Mouse (Mus musculus) heart, adult 18-20 months (tissue): ENCODE measurements around the gene Prrg1. TPM values are rescaled to one million over a fixed set of nuclear protein-coding genes. Genes with fewer than 3 reads are reported as not detected.
A peak's percentile ranks its signal among the peaks of the same experiment; 100 is the strongest.
"Not testable (repeated sequence)": the region's sequence is repeated elsewhere in the genome, so short reads cannot be mapped to it uniquely, and the experiment has no call there.

Experiments used
- DNase-seq, 2 experiments: peaks; one replicate each; pipeline ENCODE4 v3.0.0; 2021 to 2022; ENCODE audit warnings: mixed read lengths in 1 of 2
- long read RNA-seq, 2 experiments: library from polyadenylated mRNA; stranded (forward); transcript quantifications; one replicate each; pipeline ENCODE4 v2.0.0; 2021
- total RNA-seq, 2 experiments: library from RNA; stranded (reverse); gene quantifications; 2 replicates each; pipeline ENCODE4 v1.2.3; 2021

The Prrg1 gene
- 10 to 100 TPM in 1 of 2 experiments, 1 to 10 TPM in 1; 7.5 to 10.8 TPM for total RNA-seq
- long read RNA-seq, experiment 1, partial matches to known transcripts = 0 of 1 reads
- long read RNA-seq, experiment 1, other reads (novel, unspliced or antisense) = 1 of 1 reads
- long read RNA-seq, experiment 2, partial matches to known transcripts = 0 of 1 reads
- long read RNA-seq, experiment 2, other reads (novel, unspliced or antisense) = 1 of 1 reads

DNA sequence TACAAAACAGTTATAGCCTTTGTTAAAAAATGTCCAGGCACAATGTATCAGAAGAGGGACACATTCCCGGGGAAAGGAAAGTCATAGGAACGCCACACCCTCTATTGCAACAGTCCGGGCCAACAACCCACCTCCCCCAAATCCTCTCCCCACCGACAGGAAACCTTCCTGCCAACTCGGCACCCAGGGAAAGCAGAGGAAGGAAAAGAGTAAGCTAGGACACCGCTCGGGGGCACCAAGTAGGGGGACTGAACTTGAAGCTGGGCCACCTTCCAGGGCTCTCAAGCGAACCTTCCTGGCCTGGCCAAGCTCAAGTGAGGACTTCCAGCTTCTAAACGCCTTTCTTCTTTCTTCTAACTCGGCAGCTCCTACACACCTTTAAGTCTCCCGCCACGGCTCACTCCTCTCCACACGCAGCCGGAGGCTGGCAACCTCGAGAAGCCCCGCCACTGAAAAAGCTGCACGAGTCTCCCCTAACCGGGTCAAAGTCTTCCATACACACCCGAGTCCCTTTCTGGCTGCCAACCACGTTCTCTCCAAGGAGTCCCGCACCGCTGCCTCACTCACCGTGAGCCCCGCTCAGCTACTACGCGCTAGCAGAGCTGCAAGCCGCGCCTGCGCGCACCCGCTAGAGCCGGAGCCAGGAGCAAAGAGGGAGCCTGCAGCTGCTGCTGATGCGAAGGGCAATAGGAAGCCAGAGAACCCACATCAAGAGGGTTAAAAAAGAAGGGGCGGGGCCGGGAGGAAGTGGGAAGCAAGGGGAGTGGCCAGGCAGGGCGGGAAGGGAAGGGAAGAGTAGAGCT, at the start of gene Prrg1:
Gene Prrg1 (minus strand): TSS at position 695 of the 803 bp plus-strand sequence.
- DNase-seq = peak; percentile 78 to 84

DNA sequence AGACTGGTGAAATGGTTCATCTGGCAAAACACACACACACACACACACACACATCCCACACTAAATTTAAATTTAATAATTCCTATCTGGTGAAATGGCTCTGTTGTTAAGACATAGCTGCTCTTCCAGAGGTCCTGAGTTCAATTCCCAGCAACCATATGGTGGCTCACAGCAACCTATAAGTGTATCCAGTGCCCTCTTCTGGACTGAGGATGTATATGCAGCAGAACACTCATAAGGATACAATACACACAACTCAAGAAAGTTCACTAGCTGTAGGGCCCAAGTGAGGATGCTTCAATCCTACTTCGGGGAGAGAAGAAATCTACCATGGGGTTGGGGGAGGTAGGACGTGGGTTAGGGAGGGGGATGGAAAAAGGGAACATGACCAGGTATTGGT, 22.1 kb upstream of the Prrg1 start:
- DNase-seq = no peak

DNA sequence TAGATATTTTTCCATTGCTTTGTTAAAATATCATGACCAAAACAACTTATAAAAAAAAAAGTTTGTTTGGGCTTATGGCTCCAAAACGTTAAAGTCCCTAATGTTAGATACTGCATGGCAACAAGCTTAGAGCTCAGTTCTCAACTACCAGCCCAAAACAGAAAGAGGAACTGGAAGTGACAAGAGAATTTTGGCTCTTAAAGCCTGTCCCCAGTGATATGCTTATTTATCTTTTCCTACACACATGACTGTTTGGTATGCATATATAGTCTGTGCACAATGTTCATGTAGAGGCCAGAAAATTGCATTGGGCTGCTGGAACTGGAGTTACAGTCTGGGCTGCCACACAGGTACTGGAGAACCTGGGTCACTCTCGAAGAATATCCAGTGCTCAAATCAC, 9.4 kb upstream of the Prrg1 start:
- DNase-seq = no peak

DNA sequence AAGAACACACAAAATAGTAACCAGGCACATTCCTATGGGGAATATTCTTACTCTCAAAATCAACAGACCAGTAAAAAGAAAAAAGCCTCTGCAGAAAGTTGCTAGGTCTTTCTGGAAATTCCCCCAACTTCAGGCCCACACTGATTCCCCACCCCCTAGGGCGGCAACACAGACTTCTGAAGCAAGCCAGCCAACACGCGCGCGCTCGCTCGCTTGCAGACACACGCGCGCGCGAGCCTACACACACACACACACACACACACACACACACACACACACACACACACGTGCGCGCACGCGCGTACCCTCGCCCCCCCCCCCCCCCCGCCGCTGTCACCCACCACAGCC, 868 bp downstream of the Prrg1 start:
- DNase-seq = peak; percentile 66 to 67

DNA sequence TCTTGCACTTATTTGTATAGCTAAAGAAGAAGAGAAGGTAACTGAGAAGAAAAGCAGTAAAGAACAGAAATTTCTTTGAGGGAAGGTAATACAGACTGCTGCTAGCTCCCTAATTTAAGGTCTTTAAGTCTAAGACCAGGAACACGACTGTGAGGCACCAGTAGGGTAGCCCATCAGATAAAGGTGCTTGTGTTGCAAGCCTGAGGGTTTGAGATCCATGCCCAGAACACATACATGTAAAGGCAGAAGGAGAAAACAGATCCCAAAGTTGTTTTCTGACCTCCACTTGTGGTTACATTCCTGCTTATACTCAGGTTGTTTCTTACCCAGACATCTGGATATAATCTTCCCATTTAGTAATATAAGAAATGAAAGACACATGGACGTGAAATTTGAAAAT, 20.2 kb downstream of the Prrg1 start:
- DNase-seq = no peak

DNA sequence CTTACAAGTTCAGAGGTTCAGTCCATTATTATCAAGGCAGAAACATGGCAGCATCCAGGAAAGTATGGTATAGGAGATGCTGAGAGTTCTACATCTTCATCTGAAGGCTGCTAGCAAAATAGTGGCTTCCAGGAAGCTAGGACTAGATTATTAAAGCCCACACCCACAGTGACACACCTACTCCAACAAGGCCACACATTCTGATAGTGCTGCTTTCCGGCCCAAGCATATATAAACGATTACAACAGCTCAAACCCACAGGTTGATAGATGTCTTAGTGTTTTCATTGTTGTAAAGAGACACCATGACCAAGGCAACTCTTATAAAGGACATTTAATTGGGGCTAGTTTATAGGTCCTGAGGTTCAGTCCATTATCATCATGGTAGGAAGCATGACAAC, 30.3 kb downstream of the Prrg1 start:
- DNase-seq = no peak

DNA sequence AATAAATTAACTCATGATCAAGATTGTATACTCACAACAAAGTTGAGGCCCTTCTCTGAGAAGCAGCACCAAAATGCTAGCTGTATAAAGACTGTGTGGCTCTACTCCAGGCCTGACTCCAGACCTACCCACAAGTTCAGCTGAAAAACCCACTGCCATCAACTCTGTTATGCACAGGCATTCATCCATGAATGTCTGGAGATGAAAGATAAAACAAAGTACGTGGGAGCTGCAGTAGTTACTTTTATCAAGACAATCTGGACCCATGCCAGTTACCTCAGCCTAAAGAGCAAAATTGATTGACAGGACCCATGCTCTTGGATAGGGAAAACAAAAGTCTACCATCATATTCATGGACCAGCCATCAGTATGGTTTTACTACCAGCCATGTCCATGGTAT, 31.0 kb downstream of the Prrg1 start:
- no peak for DNase-seq

DNA sequence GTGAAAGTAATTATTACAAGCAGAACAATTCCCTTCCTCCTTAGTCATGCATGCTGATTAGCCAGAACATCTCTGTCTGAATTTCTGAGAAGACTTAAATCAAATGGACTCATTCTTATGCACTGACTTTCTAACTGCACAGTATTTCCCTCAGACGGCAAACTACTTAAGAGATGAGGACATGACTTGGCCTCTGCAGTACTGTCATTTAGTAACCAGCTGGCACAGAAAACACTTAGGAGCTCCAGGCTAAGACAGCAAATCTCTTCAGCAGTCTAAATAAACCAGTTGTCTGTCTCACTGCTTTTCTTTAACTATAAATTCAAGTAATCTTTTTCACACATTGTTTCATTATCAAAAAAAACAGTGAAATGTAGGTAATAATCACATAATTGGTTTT, 36.0 kb downstream of the Prrg1 start:
- peak; percentile 19 to 22 for DNase-seq

DNA sequence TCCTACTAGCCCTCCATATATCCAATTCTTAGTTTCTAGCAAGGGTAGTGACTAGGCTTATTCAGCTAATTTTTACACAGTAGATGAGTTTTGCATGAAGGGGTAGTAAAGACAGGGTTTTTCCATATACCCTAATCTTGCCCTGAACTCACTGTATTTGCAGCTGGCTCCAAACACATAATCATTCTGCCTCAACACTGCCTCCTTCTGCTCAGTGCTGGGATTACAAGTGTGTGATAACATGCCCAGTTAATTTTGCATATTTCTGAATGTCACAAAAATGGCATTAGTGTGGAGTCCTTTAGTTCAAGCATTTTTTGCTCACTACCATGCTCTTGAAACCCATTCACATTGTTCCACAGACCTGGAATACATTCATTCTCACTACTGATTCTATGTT, 44.0 kb downstream of the Prrg1 start:
- no peak for DNase-seq

DNA sequence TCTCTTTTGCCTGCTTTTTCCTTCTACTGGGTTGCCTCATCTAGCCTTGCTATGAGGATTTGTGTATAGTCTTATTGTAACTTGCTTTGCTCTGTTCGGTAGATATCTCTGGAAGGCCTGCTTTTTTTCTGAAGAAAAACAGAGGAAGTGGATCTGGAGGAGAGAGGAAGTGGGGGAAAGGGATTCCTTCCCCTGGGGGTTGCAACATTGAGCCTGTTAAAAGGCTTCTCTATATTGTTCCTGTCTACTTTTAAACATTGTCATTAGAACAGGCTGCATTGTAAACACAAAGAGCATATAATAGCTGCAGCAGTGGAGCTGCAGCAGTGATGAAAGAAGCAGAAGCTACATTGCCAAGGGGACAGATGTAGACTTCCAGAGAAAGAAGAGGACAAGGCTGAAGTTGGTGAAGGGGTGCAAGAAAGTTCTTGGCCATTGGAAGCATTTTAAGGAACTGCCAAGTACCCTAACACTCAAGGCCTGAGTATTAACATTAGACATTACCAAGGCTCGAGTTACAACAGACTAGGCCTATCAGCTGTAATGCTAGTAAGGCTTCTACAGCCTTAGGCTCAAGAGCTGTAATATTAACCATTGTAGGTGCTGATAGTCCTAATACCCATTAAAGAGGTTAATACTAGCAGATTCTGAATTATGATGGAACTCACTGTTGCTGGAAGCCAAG, 44.9 kb downstream of the Prrg1 start:
- DNase-seq = peak in 1 of 2 experiments; percentile 1

DNA sequence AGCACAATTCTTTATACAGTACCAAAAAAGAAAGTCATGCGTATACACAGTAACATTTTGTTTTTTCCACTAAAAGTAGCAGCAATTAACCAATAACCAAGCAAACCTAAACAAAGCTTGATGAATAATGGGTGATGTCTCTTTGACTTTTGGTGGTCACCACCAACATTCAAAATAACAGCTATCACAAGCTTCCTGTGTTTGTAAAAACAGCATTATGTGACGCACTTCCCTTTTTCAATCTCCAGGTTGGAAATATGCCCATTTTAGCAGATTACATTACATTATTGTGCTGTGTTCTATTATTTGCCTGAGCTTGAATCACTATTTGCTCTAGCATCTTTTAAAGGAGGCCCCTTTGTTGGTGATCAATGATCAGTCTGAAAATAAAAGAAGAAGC, 65.4 kb downstream of the Prrg1 start:
- peak in 1 of 2 experiments; percentile 3 for DNase-seq

DNA sequence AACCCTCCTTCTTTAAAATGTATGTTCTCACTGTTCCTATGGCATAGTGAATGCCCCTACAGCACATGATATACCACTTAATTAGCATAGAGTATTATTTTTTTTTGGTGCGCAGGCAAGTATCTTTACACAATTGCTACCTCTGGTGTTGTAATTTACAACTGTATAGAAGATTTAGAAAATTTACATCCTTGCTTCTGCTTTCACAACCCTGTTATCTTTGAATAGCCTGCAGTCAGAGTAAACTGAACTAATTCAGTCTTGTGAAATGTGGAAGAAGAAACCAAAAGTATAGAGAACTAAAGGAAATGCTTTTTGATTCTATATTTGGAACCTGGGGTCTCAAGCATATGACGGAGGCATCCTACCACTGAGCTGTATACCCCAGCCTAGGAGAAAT, 100.7 kb downstream of the Prrg1 start:
- no peak for DNase-seq

DNA sequence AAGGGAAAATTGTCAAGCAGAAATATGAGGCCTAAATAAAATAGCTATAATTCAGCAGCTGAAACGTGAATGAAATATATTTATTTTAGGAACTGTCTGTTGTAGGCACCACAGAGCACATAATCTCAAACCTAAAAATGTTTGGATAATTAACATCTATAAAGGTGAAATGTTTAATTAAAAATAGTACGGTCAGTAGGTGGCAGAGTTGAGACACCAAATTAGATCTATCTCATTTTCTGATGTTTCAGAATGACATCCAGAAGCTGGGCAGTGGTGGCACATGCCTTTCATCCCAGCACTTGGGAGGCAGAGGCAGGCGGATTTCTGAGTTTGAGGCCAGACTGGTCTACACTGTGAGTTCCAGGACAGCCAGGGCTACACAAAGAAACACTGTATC, 104.0 kb downstream of the Prrg1 start:
- DNase-seq = peak in 1 of 2 experiments; percentile 20

DNA sequence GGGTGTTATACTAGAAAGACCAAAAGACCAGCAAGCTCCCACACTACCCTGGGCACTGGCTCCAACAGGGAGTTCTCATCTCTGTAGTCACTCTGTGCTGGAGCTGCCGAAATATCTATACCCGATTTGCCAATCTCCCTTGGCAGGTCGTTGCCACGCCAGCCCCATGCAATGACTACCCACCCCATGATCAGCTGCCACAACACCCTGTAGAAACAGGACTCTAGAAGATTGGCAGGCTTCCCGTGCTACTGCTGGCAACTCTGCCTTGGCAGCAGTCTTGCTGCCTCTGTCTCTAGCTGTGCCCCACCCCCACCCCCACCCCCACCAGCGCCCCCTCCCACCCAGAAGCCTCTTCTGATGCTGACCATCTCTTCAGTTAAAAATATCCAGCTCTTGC, 149.3 kb downstream of the Prrg1 start:
- peak; percentile 10 to 37 for DNase-seq

DNA sequence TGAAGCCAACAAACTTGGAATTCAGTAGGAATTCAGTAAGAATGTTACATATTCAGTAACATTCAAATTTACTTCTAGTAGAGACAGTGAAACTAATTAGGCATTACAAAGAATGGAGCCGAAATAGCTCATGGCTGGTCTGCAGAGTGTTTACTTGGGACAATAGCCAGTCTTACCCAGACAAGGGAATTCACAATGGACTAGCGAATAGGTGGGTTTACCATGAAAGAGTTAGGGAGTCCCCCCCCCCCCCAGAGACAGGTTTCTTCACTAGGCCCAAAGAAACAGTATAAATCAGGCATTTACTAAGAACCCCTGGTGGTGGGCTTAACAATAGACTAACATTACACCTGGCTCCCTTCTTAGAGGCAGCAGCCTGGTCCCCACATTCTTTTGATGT, 180.3 kb downstream of the Prrg1 start:
- not testable (repeated sequence) for DNase-seq

Other genes with a start within 250 kb of the Prrg1 start
- not detected for gene 4930480E11Rik, start 214.3 kb downstream of the Prrg1 start, total RNA-seq
- gene Fam47c, start 153.9 kb upstream of the Prrg1 start, total RNA-seq = not detected